Mouse (Mus musculus) forelimb bud, embryonic 11.5 days (tissue): ENCODE measurements around the gene Hyou1.
"Not testable (repeated sequence)": the region's sequence is repeated elsewhere in the genome, so short reads cannot be mapped to it uniquely, and the experiment has no call there.

Experiments
- DNase-seq: peaks from one replicate; pipeline ENCODE4 v3.0.0-alpha.2; 2012; ENCODE audit warnings: low read depth, low spot score

The Hyou1 gene

GRCm38 (mm10) chr9:44351396-44351795, 27.9 kb upstream of the Hyou1 start:
- DNase-seq = no peak

GRCm38 (mm10) chr9:44352337-44352736, 27.0 kb upstream of the Hyou1 start:
- no peak for DNase-seq

- DNase-seq = no peak
Measured at GRCm38 (mm10) chr9:44353142-44353541, 26.1 kb upstream of the Hyou1 start.

- peak; percentile 20 for DNase-seq
Measured at GRCm38 (mm10) chr9:44357207-44357606, 22.1 kb upstream of the Hyou1 start.

GRCm38 (mm10) chr9:44361190-44361917, 17.9 kb upstream of the Hyou1 start, which contains the start of gene Vps11:
Vps11 (minus strand) TSS chr9:44361670.
- DNase-seq = peak; percentile 99

GRCm38 (mm10) chr9:44361931-44362330, 17.4 kb upstream of the Hyou1 start:
- not testable (repeated sequence) for DNase-seq

- DNase-seq = no peak
Measured at GRCm38 (mm10) chr9:44364480-44364879, 14.8 kb upstream of the Hyou1 start.

GRCm38 (mm10) chr9:44373386-44373785, 5.9 kb upstream of the Hyou1 start:
- no peak for DNase-seq

GRCm38 (mm10) chr9:44376141-44376540, 3.1 kb upstream of the Hyou1 start:
- no peak for DNase-seq

- not testable (repeated sequence) for DNase-seq
Measured at GRCm38 (mm10) chr9:44377335-44377734, 2.0 kb upstream of the Hyou1 start.

GRCm38 (mm10) chr9:44378153-44378730, 1.0 kb upstream of the Hyou1 start:
- no peak for DNase-seq

GRCm38 (mm10) chr9:44379862-44380261, 572 bp downstream of the Hyou1 start:
- peak; percentile 33 for DNase-seq

- no peak for DNase-seq
Measured at GRCm38 (mm10) chr9:44384596-44384995, 5.3 kb downstream of the Hyou1 start.

- DNase-seq = no peak
Measured at GRCm38 (mm10) chr9:44387221-44387620, 7.9 kb downstream of the Hyou1 start.

- no peak for DNase-seq
Measured at GRCm38 (mm10) chr9:44389273-44389672, 10.0 kb downstream of the Hyou1 start.

- DNase-seq = no peak
Measured at GRCm38 (mm10) chr9:44391466-44391865, 12.2 kb downstream of the Hyou1 start.

GRCm38 (mm10) chr9:44396684-44397411, 17.6 kb downstream of the Hyou1 start, which contains the start of gene Slc37a4:
Slc37a4 (plus strand) TSS chr9:44396852.
- DNase-seq = peak; percentile 86

- DNase-seq = no peak
Measured at GRCm38 (mm10) chr9:44398087-44398486, 18.8 kb downstream of the Hyou1 start.

- no peak for DNase-seq
Measured at GRCm38 (mm10) chr9:44398551-44398950, 19.3 kb downstream of the Hyou1 start.

GRCm38 (mm10) chr9:44399114-44399794, 20.0 kb downstream of the Hyou1 start:
- DNase-seq = no peak

GRCm38 (mm10) chr9:44399795-44400114, 20.5 kb downstream of the Hyou1 start:
- DNase-seq = no peak

GRCm38 (mm10) chr9:44401081-44401480, 21.8 kb downstream of the Hyou1 start:
- DNase-seq = no peak
